Mouse (Mus musculus): Measurements from ENCODE around the gene Sorcs2. TPM values are rescaled to one million over a fixed set of nuclear protein-coding genes. Genes with fewer than 3 reads are reported as not detected.
A peak's percentile ranks its signal among the peaks of the same experiment; 100 is the strongest.
"Not testable (repeated sequence)": the region's sequence is repeated elsewhere in the genome, so short reads cannot be mapped to it uniquely, and the experiment has no call there.

The Sorcs2 gene
- total and polyA plus RNA-seq, 2 experiments, result 0.09 to 0.12 TPM

- Histone ChIP-seq H3K4me3 (ENCODE audit: insufficient read depth, low read depth, low read length) (no peak overlapping the region), H3K27me3 (ENCODE audit: control insufficient read depth, insufficient read depth, low read length) (peaks cover 11% of the 10 kb centered on the region), H3K9ac (ENCODE audit: low read depth, low read length) (no peak overlapping the region), H3K36me3 (ENCODE audit: control insufficient read depth, insufficient read depth, low read length) (no peaks in the 10 kb centered on the region), H3K4me1 (ENCODE audit: control insufficient read depth, insufficient read depth, low read length) (peaks cover 3% of the 10 kb centered on the region; the same call in 1 of the 2 replicates), H3K27ac (replicated peaks; ENCODE audit: insufficient read depth, low read depth, low read length) (no peak overlapping the region), H3K79me2 (ENCODE audit: control insufficient read depth, insufficient read depth, low read length) (no peaks in the 10 kb centered on the region)
- TF ChIP-seq CTCF (IDR thresholded peaks at IDR 0.05; ENCODE audit: low read depth, low read length) (no peak), POLR2A (IDR thresholded peaks at IDR 0.05; ENCODE audit: extremely low read depth, insufficient read depth, low read length) (no peak)
- 10% methylated on average over 18 of the region's 18 CpGs for WGBS
- no peak for DNase-seq (ENCODE audit: extremely low read depth, low read depth, low spot score)
Observed at GRCm38 (mm10) chr5:36396491-36397383, 1.2 kb downstream of the Sorcs2 start.

GRCm38 (mm10) chr5:36396011-36396410 lies 1.9 kb downstream of the Sorcs2 start:
- no peak overlapping the region for H3K27ac ChIP-seq (replicated peaks; ENCODE audit: insufficient read depth, low read depth, low read length)
- 74% methylated on average over 3 of the region's 3 CpGs for WGBS
- no peaks in the 10 kb centered on the region for H3K36me3 ChIP-seq (ENCODE audit: control insufficient read depth, insufficient read depth, low read length)
- peaks cover 3% of the 10 kb centered on the region; the same call in 1 of the 2 replicates for H3K4me1 ChIP-seq (ENCODE audit: control insufficient read depth, insufficient read depth, low read length)
- no peak overlapping the region for H3K4me3 ChIP-seq (ENCODE audit: insufficient read depth, low read depth, low read length)
- TF ChIP-seq POLR2A (IDR thresholded peaks at IDR 0.05; ENCODE audit: extremely low read depth, insufficient read depth, low read length) (no peak), CTCF (IDR thresholded peaks at IDR 0.05; ENCODE audit: low read depth, low read length) (peak; percentile 75)
- no peak overlapping the region for H3K9ac ChIP-seq (ENCODE audit: low read depth, low read length)
- H3K79me2 ChIP-seq (ENCODE audit: control insufficient read depth, insufficient read depth, low read length), result no peaks in the 10 kb centered on the region
- peak; percentile 16 for DNase-seq (ENCODE audit: extremely low read depth, low read depth, low spot score)
- peaks cover 11% of the 10 kb centered on the region for H3K27me3 ChIP-seq (ENCODE audit: control insufficient read depth, insufficient read depth, low read length)

- no peaks in the 10 kb centered on the region for H3K79me2 ChIP-seq (ENCODE audit: control insufficient read depth, insufficient read depth, low read length)
- no peak for DNase-seq (ENCODE audit: extremely low read depth, low read depth, low spot score)
- peaks cover 11% of the 10 kb centered on the region for H3K27me3 ChIP-seq (ENCODE audit: control insufficient read depth, insufficient read depth, low read length)
- no peaks in the 10 kb centered on the region for H3K36me3 ChIP-seq (ENCODE audit: control insufficient read depth, insufficient read depth, low read length)
- no peak overlapping the region for H3K9ac ChIP-seq (ENCODE audit: low read depth, low read length)
- no peak overlapping the region for H3K27ac ChIP-seq (replicated peaks; ENCODE audit: insufficient read depth, low read depth, low read length)
- WGBS, result 49% methylated on average over 11 of the region's 11 CpGs
- TF ChIP-seq POLR2A (IDR thresholded peaks at IDR 0.05; ENCODE audit: extremely low read depth, insufficient read depth, low read length), result no peak
- TF ChIP-seq CTCF (IDR thresholded peaks at IDR 0.05; ENCODE audit: low read depth, low read length), result no peak
- H3K4me3 ChIP-seq (ENCODE audit: insufficient read depth, low read depth, low read length), result no peak overlapping the region
- peaks cover 3% of the 10 kb centered on the region; the same call in 1 of the 2 replicates for H3K4me1 ChIP-seq (ENCODE audit: control insufficient read depth, insufficient read depth, low read length)
Observed at GRCm38 (mm10) chr5:36394840-36395515, 3.0 kb downstream of the Sorcs2 start.

DNA sequence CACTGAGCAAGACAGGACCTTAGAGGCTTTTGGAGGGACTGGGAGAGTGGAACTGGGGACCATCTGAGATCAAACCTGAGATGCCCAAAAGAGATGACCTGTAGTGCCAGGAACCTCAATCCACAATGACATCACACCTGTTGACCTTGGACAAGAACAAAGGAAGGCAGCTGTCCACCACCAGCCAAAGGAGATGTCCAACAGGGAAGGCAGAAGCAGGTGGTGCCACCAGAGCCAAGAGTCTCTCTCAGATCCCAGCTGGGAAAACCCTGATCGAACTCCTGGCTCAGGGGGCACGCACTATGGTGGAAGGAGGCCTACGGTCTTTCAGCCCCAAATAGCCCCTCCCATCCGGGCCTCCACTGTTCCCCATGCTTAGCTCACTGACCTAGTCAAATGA lies 6.2 kb downstream of the Sorcs2 start:
- TF ChIP-seq CTCF (IDR thresholded peaks at IDR 0.05; ENCODE audit: low read depth, low read length), result no peak
- no peak for TF ChIP-seq POLR2A (IDR thresholded peaks at IDR 0.05; ENCODE audit: extremely low read depth, insufficient read depth, low read length)

GRCm38 (mm10) chr5:36390591-36390927 lies 7.4 kb downstream of the Sorcs2 start:
- H3K9ac ChIP-seq (ENCODE audit: low read depth, low read length); H3K27me3 ChIP-seq (ENCODE audit: control insufficient read depth, insufficient read depth, low read length); H3K4me3 ChIP-seq (ENCODE audit: insufficient read depth, low read depth, low read length); H3K36me3 ChIP-seq (ENCODE audit: control insufficient read depth, insufficient read depth, low read length); DNase-seq (ENCODE audit: extremely low read depth, low read depth, low spot score); H3K27ac ChIP-seq (replicated peaks; ENCODE audit: insufficient read depth, low read depth, low read length); H3K79me2 ChIP-seq (ENCODE audit: control insufficient read depth, insufficient read depth, low read length); H3K4me1 ChIP-seq (ENCODE audit: control insufficient read depth, insufficient read depth, low read length): not testable (repeated sequence)

More for the DNA sequence above, 6.2 kb downstream of the Sorcs2 start:
- Histone ChIP-seq H3K4me3 (ENCODE audit: insufficient read depth, low read depth, low read length) (no peak overlapping the region), H3K79me2 (ENCODE audit: control insufficient read depth, insufficient read depth, low read length) (no peaks in the 10 kb centered on the region), H3K9ac (ENCODE audit: low read depth, low read length) (no peak overlapping the region), H3K4me1 (ENCODE audit: control insufficient read depth, insufficient read depth, low read length) (no peaks in the 10 kb centered on the region), H3K36me3 (ENCODE audit: control insufficient read depth, insufficient read depth, low read length) (no peaks in the 10 kb centered on the region), H3K27ac (replicated peaks; ENCODE audit: insufficient read depth, low read depth, low read length) (no peak overlapping the region), H3K27me3 (ENCODE audit: control insufficient read depth, insufficient read depth, low read length) (no peaks in the 10 kb centered on the region)
- 94% methylated on average over 4 of the region's 4 CpGs for WGBS
- DNase-seq (ENCODE audit: extremely low read depth, low read depth, low spot score), result no peak

Data from liver, adult 2 months (tissue).